ENCODE assay signal across 26 mouse cellular contexts in the genomic region with DNA sequence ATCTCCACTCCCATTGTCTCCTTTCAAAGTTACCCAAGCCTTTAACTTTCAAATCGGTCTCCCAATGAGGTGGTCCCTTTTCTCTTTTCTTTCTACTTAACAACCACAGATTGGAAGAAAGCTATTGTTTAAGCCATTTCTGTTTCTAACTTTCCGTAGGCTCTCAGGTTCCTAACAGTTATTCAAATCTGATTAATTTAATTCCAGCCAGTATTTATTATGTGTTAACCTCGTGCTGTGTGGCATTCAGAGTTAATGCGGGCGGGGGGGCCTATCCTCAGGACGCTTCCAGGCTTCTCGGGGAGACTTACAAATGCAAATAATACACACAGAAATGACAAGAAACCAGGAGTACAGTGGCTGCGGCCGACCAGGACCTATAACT. TPM values are rescaled to one million over a fixed set of nuclear protein-coding genes. Genes with fewer than 3 reads are reported as not detected.
A peak's percentile ranks its signal among the peaks of the same experiment; 100 is the strongest.
DNase-seq lines count a peak whose midpoint lies in the region; ATAC-seq lines count a peak whose summit lies in the region.
"Had no signal": no experiment of that assay in that cellular context is flagged by ENCODE, and none has a peak within 500 bp of the region (broad histone marks: within the 10 kb centered on the region; RNA-seq: fewer than 3 reads in every experiment).

No protein-coding gene starts in this region.

- no peak overlapping the region for H3K4me2 ChIP-seq in forebrain, embryonic 11.5 days (ENCODE audit: low read depth, low read length, severe bottlenecking)
- no peak overlapping the region for H3K4me2 ChIP-seq in forebrain, embryonic 14.5 days (ENCODE audit: low read length)
- H3K4me2 ChIP-seq in hindbrain, embryonic 15.5 days: peak overlapping the region; percentile 33; the same call in 1 of the 2 replicates
- peak overlapping the region; percentile 5; the same call in 1 of the 2 replicates for H3K4me2 ChIP-seq in neural tube, embryonic 12.5 days (replicated peaks)
- no peak overlapping the region for H3K4me2 ChIP-seq in neural tube, embryonic 15.5 days
- peak overlapping the region; percentile 39; the same call in 1 of the 2 replicates for H3K4me2 ChIP-seq in midbrain, embryonic 13.5 days (replicated peaks)
- H3K4me2 ChIP-seq: intestine, embryonic 15.5 days; limb, embryonic 13.5 days; liver, embryonic 11.5 days; lung, embryonic 15.5 days had no signal

- H3K27ac ChIP-seq in forebrain, embryonic 11.5 days (ENCODE audit: low read depth, low read length): no peak overlapping the region
- H3K27ac ChIP-seq in forebrain, embryonic 14.5 days (ENCODE audit: low read depth, low read length): no peak overlapping the region
- no peak overlapping the region for H3K27ac ChIP-seq in hindbrain, embryonic 15.5 days (replicated peaks)
- no peak overlapping the region for H3K27ac ChIP-seq in hindbrain, embryonic 10.5 days
- H3K27ac ChIP-seq in neural tube, embryonic 12.5 days: no peak overlapping the region
- H3K27ac ChIP-seq in neural tube, embryonic 15.5 days (replicated peaks): no peak overlapping the region
- no peak overlapping the region for H3K27ac ChIP-seq in midbrain, embryonic 13.5 days
- H3K27ac ChIP-seq: heart, adult 2 months; heart, embryonic 13.5 days; intestine, embryonic 15.5 days; layer of hippocampus, adult 2 months; limb, embryonic 13.5 days; lung, embryonic 15.5 days; stomach, postnatal 0 days had no signal

- 14% methylated on average over 9 of the region's 9 CpGs for WGBS in forebrain, embryonic 11.5 days
- WGBS in forebrain, embryonic 14.5 days: 11% methylated on average over 9 of the region's 9 CpGs
- 15% methylated on average over 9 of the region's 9 CpGs for WGBS in hindbrain, embryonic 15.5 days
- 21% methylated on average over 9 of the region's 9 CpGs for WGBS in hindbrain, embryonic 10.5 days
- 21% methylated on average over 9 of the region's 9 CpGs for WGBS in neural tube, embryonic 12.5 days
- WGBS in neural tube, embryonic 15.5 days: 32% methylated on average over 9 of the region's 9 CpGs
- WGBS in midbrain, embryonic 13.5 days: 12% methylated on average over 9 of the region's 9 CpGs

- peaks cover 13% of the 10 kb centered on the region; the same call in 1 of the 2 replicates for H3K27me3 ChIP-seq in forebrain, embryonic 11.5 days (ENCODE audit: control insufficient read depth, insufficient read depth, low read length)
- H3K27me3 ChIP-seq in forebrain, embryonic 14.5 days (replicated peaks; ENCODE audit: control insufficient read depth, insufficient read depth, low read length): peaks cover 3% of the 10 kb centered on the region
- H3K27me3 ChIP-seq in hindbrain, embryonic 15.5 days: peaks cover 13% of the 10 kb centered on the region
- peaks cover 70% of the 10 kb centered on the region for H3K27me3 ChIP-seq in hindbrain, embryonic 10.5 days (ENCODE audit: insufficient read depth, poor library complexity, severe bottlenecking)
- H3K27me3 ChIP-seq in neural tube, embryonic 12.5 days (replicated peaks): peaks cover 23% of the 10 kb centered on the region
- peaks cover 20% of the 10 kb centered on the region for H3K27me3 ChIP-seq in neural tube, embryonic 15.5 days (replicated peaks)
- H3K27me3 ChIP-seq in midbrain, embryonic 13.5 days: peaks cover 44% of the 10 kb centered on the region
- H3K27me3 ChIP-seq: heart, embryonic 13.5 days; intestine, embryonic 15.5 days; limb, embryonic 13.5 days; lung, embryonic 15.5 days had no signal

- H3K9ac ChIP-seq in forebrain, embryonic 11.5 days (ENCODE audit: low read length): 0 out of 2 replicates have a peak overlapping the region, but pooled peaks have one; percentile 28
- H3K9ac ChIP-seq in forebrain, embryonic 14.5 days (ENCODE audit: low read length): no peak overlapping the region
- H3K9ac ChIP-seq in hindbrain, embryonic 15.5 days: no peak overlapping the region
- H3K9ac ChIP-seq in neural tube, embryonic 12.5 days: no peak overlapping the region
- H3K9ac ChIP-seq in neural tube, embryonic 15.5 days (replicated peaks): no peak overlapping the region
- peak overlapping the region; percentile 45; the same call in 1 of the 2 replicates for H3K9ac ChIP-seq in midbrain, embryonic 13.5 days (replicated peaks)
- H3K9ac ChIP-seq: heart, embryonic 13.5 days; intestine, embryonic 15.5 days; lung, embryonic 15.5 days had no signal

- H3K36me3 ChIP-seq in forebrain, embryonic 11.5 days (ENCODE audit: control insufficient read depth, insufficient read depth, low read length): no peaks in the 10 kb centered on the region
- H3K36me3 ChIP-seq in forebrain, embryonic 14.5 days (ENCODE audit: control insufficient read depth, insufficient read depth, low read length): 0 out of 2 replicates have a peak, but pooled peaks cover 3% of the 10 kb centered on the region
- peaks cover 9% of the 10 kb centered on the region; the same call in 1 of the 2 replicates for H3K36me3 ChIP-seq in hindbrain, embryonic 15.5 days
- H3K36me3 ChIP-seq in hindbrain, embryonic 10.5 days: peaks cover 13% of the 10 kb centered on the region
- H3K36me3 ChIP-seq in neural tube, embryonic 12.5 days: peaks cover 7% of the 10 kb centered on the region
- peaks cover 4% of the 10 kb centered on the region for H3K36me3 ChIP-seq in neural tube, embryonic 15.5 days
- peaks cover 13% of the 10 kb centered on the region; the same call in 1 of the 2 replicates for H3K36me3 ChIP-seq in midbrain, embryonic 13.5 days
- H3K36me3 ChIP-seq: intestine, embryonic 15.5 days had no signal

- H3K4me1 ChIP-seq in forebrain, embryonic 11.5 days (replicated peaks; ENCODE audit: control insufficient read depth, insufficient read depth, low read length): peaks cover 6% of the 10 kb centered on the region; the same call in 1 of the 2 replicates
- H3K4me1 ChIP-seq in forebrain, embryonic 14.5 days (ENCODE audit: control insufficient read depth, insufficient read depth, low read length): no peaks in the 10 kb centered on the region
- H3K4me1 ChIP-seq in hindbrain, embryonic 15.5 days (replicated peaks): peaks cover 8% of the 10 kb centered on the region; the same call in 1 of the 2 replicates
- H3K4me1 ChIP-seq in hindbrain, embryonic 10.5 days (replicated peaks): peaks cover 11% of the 10 kb centered on the region
- H3K4me1 ChIP-seq in neural tube, embryonic 12.5 days: peaks cover 7% of the 10 kb centered on the region; the same call in 1 of the 2 replicates
- 0 out of 2 replicates have a peak, but pooled peaks cover 4% of the 10 kb centered on the region for H3K4me1 ChIP-seq in neural tube, embryonic 15.5 days
- H3K4me1 ChIP-seq in midbrain, embryonic 13.5 days (replicated peaks): peaks cover 16% of the 10 kb centered on the region
- H3K4me1 ChIP-seq: heart, embryonic 13.5 days; intestine, embryonic 15.5 days; limb, embryonic 13.5 days; lung, embryonic 15.5 days had no signal

- H3K9me3 ChIP-seq in forebrain, embryonic 11.5 days (ENCODE audit: control insufficient read depth, low read length): no peaks in the 10 kb centered on the region
- no peaks in the 10 kb centered on the region for H3K9me3 ChIP-seq in forebrain, embryonic 14.5 days (replicated peaks; ENCODE audit: control insufficient read depth, low read length)
- no peaks in the 10 kb centered on the region for H3K9me3 ChIP-seq in hindbrain, embryonic 15.5 days
- H3K9me3 ChIP-seq in hindbrain, embryonic 10.5 days: no peaks in the 10 kb centered on the region
- no peaks in the 10 kb centered on the region for H3K9me3 ChIP-seq in neural tube, embryonic 12.5 days
- H3K9me3 ChIP-seq in neural tube, embryonic 15.5 days (replicated peaks): no peaks in the 10 kb centered on the region
- no peaks in the 10 kb centered on the region for H3K9me3 ChIP-seq in midbrain, embryonic 13.5 days
- H3K9me3 ChIP-seq: heart, embryonic 13.5 days; intestine, embryonic 15.5 days; limb, embryonic 13.5 days; lung, embryonic 15.5 days had no signal

- no peak for DNase-seq in forebrain, embryonic 11.5 days (ENCODE audit: low spot score)
- DNase-seq in forebrain, embryonic 14.5 days (ENCODE audit: low spot score): no peak
- DNase-seq in hindbrain, embryonic 10.5 days (ENCODE audit: low spot score): no peak
- no peak for DNase-seq in adrenal gland, adult 8-10 months
- DNase-seq: adrenal gland, postnatal 10 days; cerebellum, adult 8-10 months; cerebellum, postnatal 36 days; gastrocnemius, postnatal 36 days; heart, adult 2 months; heart, postnatal 10 days; kidney, adult 2 months; kidney, postnatal 36 days; right cerebral cortex, postnatal 4 days; thymus, adult 18-20 months; thymus, postnatal 36 days had no signal

- ATAC-seq in forebrain, embryonic 11.5 days (replicated peaks; ENCODE audit: low FRiP score): no peak
- ATAC-seq in forebrain, embryonic 14.5 days: no peak
- ATAC-seq in hindbrain, embryonic 15.5 days (ENCODE audit: low FRiP score, low read depth): no peak
- no peak for ATAC-seq in neural tube, embryonic 12.5 days (ENCODE audit: low FRiP score, low read depth)
- no peak for ATAC-seq in neural tube, embryonic 15.5 days (ENCODE audit: low FRiP score)
- ATAC-seq in midbrain, embryonic 13.5 days: no peak
- ATAC-seq: intestine, embryonic 15.5 days had no signal

- H3K4me3 ChIP-seq in forebrain, embryonic 11.5 days (ENCODE audit: low read depth, low read length): no peak overlapping the region
- H3K4me3 ChIP-seq in forebrain, embryonic 14.5 days (ENCODE audit: low read depth, low read length): no peak overlapping the region
- H3K4me3 ChIP-seq in hindbrain, embryonic 15.5 days: no peak overlapping the region
- H3K4me3 ChIP-seq in hindbrain, embryonic 10.5 days: no peak overlapping the region
- H3K4me3 ChIP-seq in neural tube, embryonic 12.5 days: no peak overlapping the region
- no peak overlapping the region for H3K4me3 ChIP-seq in neural tube, embryonic 15.5 days (replicated peaks)
- H3K4me3 ChIP-seq in midbrain, embryonic 13.5 days (replicated peaks): no peak overlapping the region
- H3K4me3 ChIP-seq: heart, adult 2 months; heart, embryonic 13.5 days; intestine, embryonic 15.5 days; layer of hippocampus, adult 2 months; limb, embryonic 13.5 days; lung, embryonic 15.5 days had no signal

RNA-seq across cellular contexts. Expression of gene Tmem260, which starts 58.6 kb away (rescaled TPM):
- 22.7 and 26.4 TPM in 2 replicates for polyA plus RNA-seq in forebrain, embryonic 11.5 days (2014; fragmentation: Nextera tagmentation; extraction: Ambion mirVana)
- 14.2 and 18.8 TPM in 2 replicates for polyA plus RNA-seq in forebrain, embryonic 14.5 days (2014; fragmentation: Nextera tagmentation; extraction: Ambion mirVana)
- polyA plus RNA-seq in hindbrain, embryonic 15.5 days (2015; fragmentation: Nextera tagmentation; extraction: Ambion mirVana): 16.5 and 17.5 TPM in 2 replicates
- 18.1 TPM in 2 replicates for polyA plus RNA-seq in hindbrain, embryonic 10.5 days (2016; fragmentation: Nextera tagmentation; extraction: Ambion mirVana)
- polyA plus RNA-seq in neural tube, embryonic 12.5 days (2016; fragmentation: Nextera tagmentation; extraction: Ambion mirVana): 22.4 and 25.5 TPM in 2 replicates
- polyA plus RNA-seq in neural tube, embryonic 15.5 days (2015; fragmentation: Nextera tagmentation; extraction: Ambion mirVana): 14.6 and 15.3 TPM in 2 replicates
- polyA plus RNA-seq in midbrain, embryonic 13.5 days (2015; fragmentation: Nextera tagmentation; extraction: Ambion mirVana): 22.4 and 23.0 TPM in 2 replicates
- 10 to 100 TPM; 29.1 to 40.5 (median 37.8) TPM for total RNA-seq in adrenal gland, adult 8-10 months (2022)

Comparison
In these comparisons a context has a peak if more than half of its experiments do, and no peak if none do; other contexts are left out.
1. H3K4me2 ChIP-seq: peak in hindbrain, embryonic 15.5 days (single experiment), neural tube, embryonic 12.5 days (single experiment) and midbrain, embryonic 13.5 days (single experiment); none in forebrain, embryonic 11.5 days (single experiment), forebrain, embryonic 14.5 days (single experiment) and neural tube, embryonic 15.5 days (single experiment).
2. H3K9ac ChIP-seq: peak in forebrain, embryonic 11.5 days (single experiment) and midbrain, embryonic 13.5 days (single experiment); none in forebrain, embryonic 14.5 days (single experiment), hindbrain, embryonic 15.5 days (single experiment), neural tube, embryonic 12.5 days (single experiment) and neural tube, embryonic 15.5 days (single experiment).